Mouse (Mus musculus) MEL (cell line): ENCODE results near the gene Raver1. TPM values are rescaled to one million over a fixed set of nuclear protein-coding genes. Genes with fewer than 3 reads are reported as not detected.

ENCODE experiments used
- DNase-seq: peaks from one replicate; pipeline ENCODE4 v3.0.0; 2011; ENCODE audit warnings: low read depth, low spot score
- H3K27ac ChIP-seq: 2 replicates; pipeline ENCODE4 v1.5.1; 2012; ENCODE audit warnings: low read depth, mild to moderate bottlenecking, control low read depth, low read length, moderate library complexity; ENCODE audit not compliant: control insufficient read depth
- H3K27me3 ChIP-seq, 2 experiments: fragments of 150-350 bp in 1 of 2; sonication (generic) in 1 of 2; 2 replicates each; pipeline ENCODE4 v1.6.1; 2012; ENCODE audit warnings: low read length in 2 of 2, mild to moderate bottlenecking in 2 of 2, improper control_type of control experiment in 1 of 2, moderate library complexity in 1 of 2; ENCODE audit not compliant: insufficient read depth in 2 of 2, control insufficient read depth in 1 of 2
- H3K36me3 ChIP-seq, 2 experiments: 2 replicates each; pipeline ENCODE4 v1.6.1; 2012 to 2014; ENCODE audit warnings: low read length in 2 of 2, improper control_type of control experiment in 1 of 2, inconsistent platforms in 1 of 2, mild to moderate bottlenecking in 1 of 2; ENCODE audit not compliant: insufficient read depth in 2 of 2, control insufficient read depth in 1 of 2
- H3K4me1 ChIP-seq, 2 experiments: fragments of 150-350 bp in 1 of 2; sonication (generic) in 1 of 2; 2 replicates each; pipeline ENCODE4 v1.6.1; 2012; ENCODE audit warnings: low read length in 2 of 2, improper control_type of control experiment in 1 of 2, mild to moderate bottlenecking in 1 of 2; ENCODE audit not compliant: insufficient read depth in 2 of 2, control insufficient read depth in 1 of 2
- H3K4me3 ChIP-seq, 2 experiments: fragments of 150-350 bp in 1 of 2; sonication (generic) in 1 of 2; 2 replicates each; pipeline ENCODE4 v1.5.1; 2012; ENCODE audit warnings: low read depth in 2 of 2, low read length in 2 of 2, mild to moderate bottlenecking in 2 of 2, moderate library complexity in 2 of 2, control low read depth in 1 of 2, improper control_type of control experiment in 1 of 2; ENCODE audit not compliant: control insufficient read depth in 1 of 2, insufficient read depth in 1 of 2
- H3K79me2 ChIP-seq: 2 replicates; pipeline ENCODE4 v1.6.1; 2012; ENCODE audit warnings: mild to moderate bottlenecking, low read length, moderate library complexity; ENCODE audit not compliant: control insufficient read depth, poor library complexity, insufficient read depth
- H3K9ac ChIP-seq: 2 replicates; pipeline ENCODE4 v1.6.1; 2012; ENCODE audit warnings: low read depth, mild to moderate bottlenecking, control low read depth, low read length, moderate library complexity; ENCODE audit not compliant: control insufficient read depth, poor library complexity, severe bottlenecking
- H3K9me3 ChIP-seq: fragments of 150-350 bp; sonication (generic); replicated peaks from 2 replicates; pipeline ENCODE4 v1.6.1; 2012; ENCODE audit warnings: mild to moderate bottlenecking, low read length, improper control_type of control experiment, moderate library complexity; ENCODE audit not compliant: insufficient read depth
- BHLHE40 ChIP-seq: IDR thresholded peaks from 2 replicates; pipeline ENCODE4 v1.6.1; 2012; ENCODE audit warnings: low read depth, mild to moderate bottlenecking, inconsistent platforms, low read length, improper control_type of control experiment, borderline replicate concordance
- E2F4 ChIP-seq: IDR thresholded peaks from 2 replicates; pipeline ENCODE4 v1.6.1; 2011; ENCODE audit warnings: low read depth, low read length, improper control_type of control experiment, borderline replicate concordance
- EP300 ChIP-seq, 2 experiments: IDR thresholded peaks; 2 replicates each; pipeline ENCODE4 v1.6.1; 2011; ENCODE audit warnings: improper control_type of control experiment in 2 of 2, low read length in 2 of 2, low read depth in 1 of 2, mild to moderate bottlenecking in 1 of 2
- GATA1 ChIP-seq: IDR thresholded peaks from 2 replicates; pipeline ENCODE4 v1.6.1; 2011; ENCODE audit warnings: low read depth, low read length, improper control_type of control experiment
- HCFC1 ChIP-seq: IDR thresholded peaks from 2 replicates; pipeline ENCODE4 v1.6.1; 2012; ENCODE audit warnings: low read depth, mild to moderate bottlenecking, inconsistent platforms, low read length, improper control_type of control experiment, moderate library complexity
- MAZ ChIP-seq: IDR thresholded peaks from 2 replicates; pipeline ENCODE4 v1.6.1; 2012; ENCODE audit warnings: low read depth, mild to moderate bottlenecking, inconsistent platforms, low read length, improper control_type of control experiment
- MXI1 ChIP-seq: IDR thresholded peaks from 2 replicates; pipeline ENCODE4 v1.6.1; 2011; ENCODE audit warnings: mild to moderate bottlenecking, low read depth, low read length, improper control_type of control experiment
- NELFE ChIP-seq: IDR thresholded peaks from 2 replicates; pipeline ENCODE4 v1.6.1; 2011; ENCODE audit warnings: low read depth, low read length, improper control_type of control experiment
- POLR2A ChIP-seq, 2 experiments: IDR thresholded peaks; 2 replicates each; pipeline ENCODE4 v1.6.1; 2011 to 2012; ENCODE audit warnings: low read length in 2 of 2, mild to moderate bottlenecking in 2 of 2, control low read depth in 1 of 2, improper control_type of control experiment in 1 of 2, low read depth in 1 of 2, moderate library complexity in 1 of 2; ENCODE audit not compliant: control insufficient read depth in 1 of 2, insufficient read depth in 1 of 2, poor library complexity in 1 of 2
- POLR2AphosphoS5 ChIP-seq: IDR thresholded peaks from 2 replicates; pipeline ENCODE4 v1.6.1; 2012; ENCODE audit warnings: low read depth, borderline replicate concordance, mild to moderate bottlenecking, inconsistent platforms, low read length, moderate library complexity, mixed read lengths
- RAD21 ChIP-seq: IDR thresholded peaks from 2 replicates; pipeline ENCODE4 v1.6.1; 2011; ENCODE audit warnings: mild to moderate bottlenecking, low read depth, low read length, improper control_type of control experiment
- SIN3A ChIP-seq: IDR thresholded peaks from 2 replicates; pipeline ENCODE4 v1.6.1; 2012; ENCODE audit warnings: low read length, improper control_type of control experiment, inconsistent platforms
- UBTF ChIP-seq: IDR thresholded peaks from 2 replicates; pipeline ENCODE4 v1.6.1; 2012; ENCODE audit warnings: low read depth, mild to moderate bottlenecking, inconsistent platforms, low read length, improper control_type of control experiment, moderate library complexity, borderline replicate concordance; ENCODE audit not compliant: insufficient read depth
- USF1 ChIP-seq: IDR thresholded peaks from 2 replicates; pipeline ENCODE4 v1.6.1; 2014; ENCODE audit warnings: low read depth, mild to moderate bottlenecking, inconsistent platforms, low read length, improper control_type of control experiment, moderate library complexity
- USF2 ChIP-seq, 2 experiments: IDR thresholded peaks; 2 replicates each; pipeline ENCODE4 v1.6.1; 2011 to 2012; ENCODE audit warnings: improper control_type of control experiment in 2 of 2, low read length in 2 of 2, borderline replicate concordance in 1 of 2, inconsistent platforms in 1 of 2, low read depth in 1 of 2, mild to moderate bottlenecking in 1 of 2; ENCODE audit not compliant: insufficient read depth in 1 of 2
- ZC3H11A ChIP-seq: IDR thresholded peaks from 2 replicates; pipeline ENCODE4 v1.6.1; 2012; ENCODE audit warnings: low read depth, mild to moderate bottlenecking, inconsistent platforms, low read length, improper control_type of control experiment
- ZKSCAN1 ChIP-seq: IDR thresholded peaks from 2 replicates; pipeline ENCODE4 v1.6.1; 2012; ENCODE audit warnings: low read depth, mild to moderate bottlenecking, inconsistent platforms, low read length, improper control_type of control experiment, moderate library complexity
- ZMIZ1 ChIP-seq: IDR thresholded peaks from 2 replicates; pipeline ENCODE4 v1.6.1; 2012; ENCODE audit warnings: low read depth, mild to moderate bottlenecking, inconsistent platforms, low read length, improper control_type of control experiment, moderate library complexity
- polyA plus RNA-seq, 2 experiments: library from polyadenylated mRNA; stranded (reverse) in 1 of 2; unstranded in 1 of 2; fragments of >175 nt in 1 of 2; fragments of >200 nt in 1 of 2; gene quantifications; 2 replicates each; pipeline versions ENCODE4 v1.2.1 to v1.2.4; 2012; ENCODE audit warnings: low replicate concordance in 2 of 2, low read depth in 1 of 2; ENCODE audit not compliant: insufficient read length in 2 of 2, insufficient read depth in 1 of 2, missing spikeins in 1 of 2
- total RNA-seq: library from RNA; depleted of rRNA; stranded (reverse); fragments of 300-350 nt; gene quantifications from 2 replicates; pipeline ENCODE4 v1.2.3, GENCODE M21; 2012

The Raver1 gene
- total and polyA plus RNA-seq, 3 experiments: 50.0 to 291 TPM; not detected in 1

DNA sequence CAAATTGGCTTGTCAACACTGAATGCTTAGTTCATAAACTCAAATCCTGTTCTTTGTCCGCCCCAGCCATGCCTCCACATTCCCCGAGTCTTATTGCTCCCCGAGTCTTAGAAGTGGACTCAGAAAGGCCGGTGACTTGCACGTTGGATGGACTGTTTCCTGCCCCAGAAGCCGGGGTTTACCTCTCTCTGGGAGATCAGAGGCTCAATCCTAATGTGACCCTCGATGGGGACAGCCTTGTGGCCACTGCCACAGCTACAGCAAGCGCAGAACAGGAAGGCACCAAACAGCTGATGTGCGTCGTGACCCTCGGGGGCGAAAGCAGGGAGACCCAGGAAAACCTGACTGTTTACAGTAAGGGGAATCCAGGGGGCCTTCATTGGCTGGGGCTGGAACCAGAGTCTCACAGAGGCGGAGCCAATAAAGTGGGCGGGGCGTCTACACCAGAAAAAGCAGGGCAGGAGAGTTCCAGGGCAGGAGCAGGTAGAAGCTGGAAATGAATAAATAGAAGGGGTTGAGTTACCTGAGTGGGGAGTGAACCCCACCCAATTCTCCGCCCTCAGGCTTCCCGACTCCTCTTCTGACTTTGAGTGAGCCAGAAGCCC lies 57.2 kb downstream of the Raver1 start:
- H3K9ac ChIP-seq: no peak overlapping the region
- H3K27me3 ChIP-seq: no peaks in the 10 kb centered on the region
- peaks cover 18% of the 10 kb centered on the region for H3K79me2 ChIP-seq
- no peaks in the 10 kb centered on the region for H3K9me3 ChIP-seq
- H3K4me1 ChIP-seq: peaks cover 2 to 19% of the 10 kb centered on the region in 2 experiments; a peak in 3 of 4 replicates
- no peak overlapping the region for H3K4me3 ChIP-seq
- no peak overlapping the region for H3K27ac ChIP-seq
- DNase-seq: peak; percentile 77
- peaks cover 0 to 5% of the 10 kb centered on the region in 2 experiments; a peak in 2 of 4 replicates for H3K36me3 ChIP-seq
- TF ChIP-seq USF2 (IDR thresholded peaks at IDR 0.05; ENCODE audit: borderline replicate concordance in 1 of 2, insufficient read depth in 1 of 2, low read depth in 1 of 2, low read length in 2 of 2): no peak
- TF ChIP-seq MXI1: no peak
- no peak for TF ChIP-seq ZKSCAN1

DNA sequence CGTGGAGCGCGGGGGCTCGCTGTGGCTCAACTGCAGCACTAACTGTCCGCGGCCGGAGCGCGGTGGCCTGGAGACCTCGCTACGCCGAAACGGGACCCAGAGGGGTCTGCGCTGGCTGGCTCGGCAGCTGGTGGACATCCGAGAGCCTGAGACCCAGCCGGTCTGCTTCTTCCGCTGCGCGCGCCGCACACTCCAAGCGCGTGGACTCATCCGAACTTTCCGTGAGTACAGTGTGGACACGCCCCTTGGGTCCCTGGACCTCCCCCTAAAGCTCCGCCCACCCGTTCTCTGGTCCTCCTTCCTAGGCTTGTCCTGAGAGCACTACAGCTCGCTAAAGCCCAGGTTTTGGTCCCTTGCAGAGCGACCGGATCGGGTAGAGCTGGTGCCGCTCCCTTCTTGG lies 58.7 kb downstream of the Raver1 start:
- peak; percentile 100 for DNase-seq
- Histone ChIP-seq H3K36me3 (peaks cover 0 to 9% of the 10 kb centered on the region in 2 experiments; a peak in 2 of 4 replicates), H3K4me1 (peaks cover 11 to 21% of the 10 kb centered on the region in 2 experiments), H3K9me3 (no peaks in the 10 kb centered on the region), H3K27me3 (no peaks in the 10 kb centered on the region), H3K27ac (peak overlapping the region; percentile 85), H3K4me3 (peak overlapping the region; percentile 55 to 64)
- peak; percentile 81; the same call in 1 of the 2 replicates for TF ChIP-seq POLR2AphosphoS5
- no peak for TF ChIP-seq HCFC1
- TF ChIP-seq, all 39 proteins: peak for 1
- Histone ChIP-seq H3K9ac (peak overlapping the region; percentile 64), H3K79me2 (peaks cover 23% of the 10 kb centered on the region)

DNA sequence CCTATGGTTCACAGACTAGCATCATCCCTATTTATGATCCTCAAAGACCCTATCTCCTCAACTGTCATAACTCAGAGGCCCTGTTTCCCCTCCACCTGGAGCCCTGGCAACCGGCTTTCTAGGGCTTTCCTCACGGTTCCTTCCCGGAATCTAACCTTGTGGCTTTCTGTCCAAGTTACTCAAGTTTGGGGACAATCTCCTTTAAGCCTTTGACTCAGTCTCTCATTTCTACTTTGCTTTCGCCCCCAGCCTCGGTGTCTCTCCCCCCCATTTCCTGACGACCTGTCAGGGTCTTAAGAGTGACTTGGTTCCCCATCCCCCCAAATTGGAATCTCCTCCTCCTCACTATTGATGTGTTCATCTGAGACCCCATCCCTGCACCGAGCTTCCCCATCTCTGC lies 59.3 kb downstream of the Raver1 start:
- TF ChIP-seq ZC3H11A (no peak), UBTF (no peak), SIN3A (no peak), GATA1 (no peak), POLR2A (IDR thresholded peaks at IDR 0.05; ENCODE audit: control insufficient read depth in 1 of 2, insufficient read depth in 1 of 2, low read depth in 1 of 2, low read length in 2 of 2, poor library complexity in 1 of 2) (no peak), NELFE (no peak), E2F4 (no peak), MAZ (no peak), BHLHE40 (no peak), USF2 (IDR thresholded peaks at IDR 0.05; ENCODE audit: borderline replicate concordance in 1 of 2, insufficient read depth in 1 of 2, low read depth in 1 of 2, low read length in 2 of 2) (no peak), RAD21 (no peak), ZMIZ1 (no peak), USF1 (no peak), EP300 (IDR thresholded peaks at IDR 0.05; ENCODE audit: low read depth in 1 of 2, low read length in 2 of 2) (no peak), MXI1 (no peak), HCFC1 (no peak)
- TF ChIP-seq, all 39 proteins: peak for 0
- Histone ChIP-seq H3K4me3 (peak overlapping the region; percentile 55 to 64), H3K27me3 (no peaks in the 10 kb centered on the region)

More for the DNA sequence above, 59.3 kb downstream of the Raver1 start:
- Histone ChIP-seq H3K4me1 (peaks cover 14 to 28% of the 10 kb centered on the region in 2 experiments), H3K36me3 (peaks cover 0 to 16% of the 10 kb centered on the region in 2 experiments; a peak in 2 of 4 replicates), H3K9me3 (no peaks in the 10 kb centered on the region), H3K79me2 (peaks cover 23% of the 10 kb centered on the region), H3K27ac (peak overlapping the region; percentile 85), H3K9ac (peak overlapping the region; percentile 64)
- no peak for DNase-seq
